Mouse (Mus musculus) embryonic facial prominence, embryonic 12.5 days (tissue): ENCODE data around the gene Rpp14. TPM values are rescaled to one million over a fixed set of nuclear protein-coding genes. Genes with fewer than 3 reads are reported as not detected.

ENCODE experiments used
- ATAC-seq: fragments of 200-750 bp; cut with Nextera tagmentation; 2 replicates; pipeline ENCODE4 v1.8.0; 2017; ENCODE audit not compliant: insufficient number of reproducible peaks, insufficient read depth, low FRiP score, low TSS enrichment
- H3K27ac ChIP-seq: fragments of 300-500 bp; sonication (generic); 2 replicates; pipeline ENCODE4 v1.5.1; 2016; ENCODE audit warnings: mild to moderate bottlenecking
- H3K27me3 ChIP-seq: fragments of 300-500 bp; sonication (generic); 2 replicates; pipeline ENCODE4 v1.6.1; 2016; ENCODE audit warnings: mild to moderate bottlenecking, moderate library complexity
- H3K36me3 ChIP-seq: fragments of 300-500 bp; sonication (generic); 2 replicates; pipeline ENCODE4 v1.6.1; 2016; ENCODE audit warnings: mild to moderate bottlenecking
- H3K4me1 ChIP-seq: fragments of 300-500 bp; sonication (generic); 2 replicates; pipeline ENCODE4 v1.6.1; 2016
- H3K4me2 ChIP-seq: fragments of 300-500 bp; sonication (generic); replicated peaks from 2 replicates; pipeline ENCODE4 v1.6.1; 2016; ENCODE audit warnings: mild to moderate bottlenecking, moderate library complexity
- H3K4me3 ChIP-seq: fragments of 300-500 bp; sonication (generic); 2 replicates; pipeline ENCODE4 v1.5.1; 2016; ENCODE audit warnings: mild to moderate bottlenecking
- H3K9ac ChIP-seq: fragments of 300-500 bp; sonication (generic); 2 replicates; pipeline ENCODE4 v1.6.1; 2016; ENCODE audit warnings: mild to moderate bottlenecking, moderate library complexity
- H3K9me3 ChIP-seq: fragments of 300-500 bp; sonication (generic); 2 replicates; pipeline ENCODE4 v1.6.1; 2016; ENCODE audit warnings: mild to moderate bottlenecking, moderate library complexity
- WGBS: fragments of 180-500 bp; shearing (Covaris S2); methylation state at CpG from one replicate; pipeline ENCODE4 v1.1.7; 2016; 5-methylcytosine and 5-hydroxymethylcytosine counted together
- polyA plus RNA-seq: library from polyadenylated mRNA; unstranded; fragments of >200 nt; fragmentation: Nextera tagmentation; extraction: Ambion mirVana; gene quantifications from 2 replicates; pipeline ENCODE4 v1.2.1, GENCODE M21; 2016

Gene Rpp14
- 55.5 and 56.4 TPM in 2 replicates for polyA plus RNA-seq

GRCm38 (mm10) chr14:8080165-8080679 is at the start of gene Rpp14:
TSS of gene Rpp14 (plus strand) at chr14:8080367.
- WGBS = under 1% methylated on average over 47 of the region's 47 CpGs
- Histone ChIP-seq H3K9ac (peak within 1 kb of the TSS; percentile 80), H3K27ac (peak within 1 kb of the TSS; percentile 96), H3K27me3 (no peaks in the 10 kb centered on the region), H3K9me3 (no peaks in the 10 kb centered on the region), H3K4me1 (peaks cover 15% of the 10 kb centered on the region; the same call in 1 of the 2 replicates), H3K4me3 (peak within 1 kb of the TSS; percentile 72), H3K36me3 (peaks cover 14% of the 10 kb centered on the region), H3K4me2 (peak within 1 kb of the TSS; percentile 90)
- peak; percentile 90 for ATAC-seq

GRCm38 (mm10) chr14:8030535-8030934 is 49.6 kb upstream of the Rpp14 start:
- Histone ChIP-seq H3K4me1 (no peaks in the 10 kb centered on the region), H3K9me3 (no peaks in the 10 kb centered on the region), H3K4me2 (no peak overlapping the region), H3K4me3 (no peak overlapping the region), H3K27ac (no peak overlapping the region), H3K36me3 (no peaks in the 10 kb centered on the region), H3K9ac (no peak overlapping the region), H3K27me3 (no peaks in the 10 kb centered on the region)
- WGBS = 65% methylated on average over 4 of the region's 4 CpGs
- ATAC-seq = no peak

- no peak for ATAC-seq
- 75% methylated on average over 13 of the region's 13 CpGs for WGBS
- H3K9me3 ChIP-seq = no peaks in the 10 kb centered on the region
- H3K4me2 ChIP-seq = no peak overlapping the region
- no peaks in the 10 kb centered on the region for H3K27me3 ChIP-seq
- no peaks in the 10 kb centered on the region for H3K4me1 ChIP-seq
- H3K36me3 ChIP-seq = no peaks in the 10 kb centered on the region
- H3K9ac ChIP-seq = no peak overlapping the region
- H3K27ac ChIP-seq = no peak overlapping the region
- no peak overlapping the region for H3K4me3 ChIP-seq
Measured at GRCm38 (mm10) chr14:8032087-8032944, 47.9 kb upstream of the Rpp14 start.

DNA sequence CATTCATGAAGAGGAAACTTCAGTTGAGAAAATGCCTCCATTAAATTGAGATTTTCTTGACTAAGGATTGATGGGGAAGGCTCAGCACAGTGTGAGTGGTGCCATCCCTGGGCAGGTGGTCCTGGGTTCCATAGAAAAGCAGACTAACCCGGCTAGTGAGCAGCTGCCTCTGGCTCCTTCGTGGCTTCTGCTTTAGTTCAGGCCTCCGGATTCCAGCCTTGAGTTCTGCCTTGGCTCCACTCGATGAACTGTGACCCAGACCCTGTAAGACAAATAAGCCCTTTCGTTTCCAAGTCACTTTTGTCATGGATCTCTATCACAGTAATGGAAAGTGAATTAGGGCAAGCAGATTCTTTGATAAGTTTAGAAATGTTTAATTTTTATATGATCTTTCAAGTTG is 45.6 kb upstream of the Rpp14 start:
- no peaks in the 10 kb centered on the region for H3K9me3 ChIP-seq
- no peak for ATAC-seq
- no peaks in the 10 kb centered on the region for H3K4me1 ChIP-seq
- H3K36me3 ChIP-seq = no peaks in the 10 kb centered on the region
- H3K4me2 ChIP-seq = no peak overlapping the region
- H3K4me3 ChIP-seq = no peak overlapping the region
- H3K27me3 ChIP-seq = no peaks in the 10 kb centered on the region
- H3K9ac ChIP-seq = no peak overlapping the region
- H3K27ac ChIP-seq = no peak overlapping the region
- 77% methylated on average over 5 of the region's 5 CpGs for WGBS

- Histone ChIP-seq H3K9ac (no peak overlapping the region), H3K4me1 (no peaks in the 10 kb centered on the region), H3K4me3 (no peak overlapping the region), H3K4me2 (no peak overlapping the region), H3K9me3 (no peaks in the 10 kb centered on the region), H3K27me3 (no peaks in the 10 kb centered on the region), H3K27ac (no peak overlapping the region), H3K36me3 (0 out of 2 replicates have a peak, but pooled peaks cover 1% of the 10 kb centered on the region)
- ATAC-seq = no peak
- 86% methylated on average over 6 of the region's 6 CpGs for WGBS
Measured at GRCm38 (mm10) chr14:8035951-8036350, 44.2 kb upstream of the Rpp14 start.

GRCm38 (mm10) chr14:8036406-8036805 is 43.8 kb upstream of the Rpp14 start:
- H3K9ac ChIP-seq = no peak overlapping the region
- H3K9me3 ChIP-seq = no peaks in the 10 kb centered on the region
- 0 out of 2 replicates have a peak, but pooled peaks cover 4% of the 10 kb centered on the region for H3K36me3 ChIP-seq
- H3K27me3 ChIP-seq = no peaks in the 10 kb centered on the region
- ATAC-seq = no peak
- no peak overlapping the region for H3K4me2 ChIP-seq
- H3K4me3 ChIP-seq = no peak overlapping the region
- 85% methylated on average over 5 of the region's 5 CpGs for WGBS
- H3K4me1 ChIP-seq = no peaks in the 10 kb centered on the region
- no peak overlapping the region for H3K27ac ChIP-seq

GRCm38 (mm10) chr14:8038150-8038549 is 42.0 kb upstream of the Rpp14 start:
- no peak for ATAC-seq
- no peak overlapping the region for H3K4me3 ChIP-seq
- H3K9me3 ChIP-seq = no peaks in the 10 kb centered on the region
- no peaks in the 10 kb centered on the region for H3K27me3 ChIP-seq
- peaks cover 7% of the 10 kb centered on the region; the same call in 1 of the 2 replicates for H3K36me3 ChIP-seq
- H3K9ac ChIP-seq = no peak overlapping the region
- no peaks in the 10 kb centered on the region for H3K4me1 ChIP-seq
- 73% methylated on average over 5 of the region's 5 CpGs for WGBS
- H3K27ac ChIP-seq = no peak overlapping the region
- H3K4me2 ChIP-seq = no peak overlapping the region

GRCm38 (mm10) chr14:8038791-8039448 is 41.2 kb upstream of the Rpp14 start:
- ATAC-seq = no peak
- H3K27ac ChIP-seq = no peak overlapping the region
- H3K4me2 ChIP-seq = no peak overlapping the region
- no peak overlapping the region for H3K9ac ChIP-seq
- H3K4me3 ChIP-seq = no peak overlapping the region
- H3K4me1 ChIP-seq = no peaks in the 10 kb centered on the region
- no peaks in the 10 kb centered on the region for H3K27me3 ChIP-seq
- no peaks in the 10 kb centered on the region for H3K9me3 ChIP-seq
- H3K36me3 ChIP-seq = peaks cover 7% of the 10 kb centered on the region; the same call in 1 of the 2 replicates
- WGBS = 82% methylated on average over 7 of the region's 7 CpGs

DNA sequence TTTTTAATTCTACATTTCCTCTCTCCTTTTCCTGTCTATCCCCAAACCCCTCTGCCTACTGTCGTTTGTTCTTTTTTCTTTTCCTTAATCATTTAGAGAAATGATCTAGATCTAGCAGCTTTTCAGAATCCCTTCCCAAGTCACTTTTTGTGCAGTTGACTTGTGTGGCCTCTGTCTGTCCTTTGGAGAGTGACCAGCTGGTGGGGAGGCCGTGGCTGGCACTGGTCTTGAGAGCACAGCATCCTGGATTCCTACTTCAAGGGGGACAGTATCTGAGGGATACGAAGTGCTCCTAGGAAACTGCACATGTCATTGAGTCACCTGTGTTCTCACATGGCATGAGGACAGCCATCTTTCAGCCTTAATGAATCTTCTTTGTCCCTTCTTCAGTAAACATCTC is 40.0 kb upstream of the Rpp14 start:
- Histone ChIP-seq H3K4me3 (no peak overlapping the region), H3K27ac (no peak overlapping the region), H3K4me2 (no peak overlapping the region), H3K9ac (no peak overlapping the region), H3K27me3 (no peaks in the 10 kb centered on the region), H3K4me1 (no peaks in the 10 kb centered on the region), H3K9me3 (no peaks in the 10 kb centered on the region), H3K36me3 (peaks cover 7% of the 10 kb centered on the region; the same call in 1 of the 2 replicates)
- 80% methylated on average over 3 of the region's 3 CpGs for WGBS
- no peak for ATAC-seq

- no peaks in the 10 kb centered on the region for H3K27me3 ChIP-seq
- no peak overlapping the region for H3K27ac ChIP-seq
- no peaks in the 10 kb centered on the region for H3K9me3 ChIP-seq
- H3K4me2 ChIP-seq = no peak overlapping the region
- 84% methylated on average over 12 of the region's 12 CpGs for WGBS
- H3K4me1 ChIP-seq = no peaks in the 10 kb centered on the region
- no peak overlapping the region for H3K9ac ChIP-seq
- peaks cover 7% of the 10 kb centered on the region for H3K36me3 ChIP-seq
- ATAC-seq = no peak
- H3K4me3 ChIP-seq = no peak overlapping the region
Measured at GRCm38 (mm10) chr14:8040911-8041678, 39.1 kb upstream of the Rpp14 start.

DNA sequence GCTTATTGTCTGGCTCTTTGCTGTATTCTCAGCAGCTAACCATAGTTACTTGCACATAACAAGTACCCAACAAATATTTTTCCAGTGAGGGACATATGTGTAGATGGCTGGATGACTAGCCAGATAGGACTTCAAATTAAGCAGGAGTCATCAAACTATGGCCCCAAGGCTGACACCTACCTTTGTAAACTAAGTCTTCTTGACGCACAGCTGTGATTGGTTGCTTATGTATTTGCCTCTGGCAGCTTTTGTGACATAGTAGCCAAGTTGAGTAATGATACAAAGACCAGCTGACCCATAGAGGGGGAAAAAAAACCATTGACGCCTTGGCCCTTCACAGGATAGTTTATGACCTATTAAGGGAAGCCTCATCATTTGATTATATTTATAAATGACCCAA is 38.0 kb upstream of the Rpp14 start:
- peaks cover 9% of the 10 kb centered on the region for H3K36me3 ChIP-seq
- 85% methylated on average over 2 of the region's 2 CpGs for WGBS
- H3K4me3 ChIP-seq = no peak overlapping the region
- no peak overlapping the region for H3K4me2 ChIP-seq
- no peak overlapping the region for H3K27ac ChIP-seq
- no peak for ATAC-seq
- no peak overlapping the region for H3K9ac ChIP-seq
- H3K27me3 ChIP-seq = no peaks in the 10 kb centered on the region
- no peaks in the 10 kb centered on the region for H3K9me3 ChIP-seq
- no peaks in the 10 kb centered on the region for H3K4me1 ChIP-seq
